Mouse (Mus musculus): ENCODE results near the gene Ppme1.

The Ppme1 gene

GRCm38 (mm10) chr7:100325482-100325881, 46.6 kb downstream of the Ppme1 start:
- DNase-seq: peak; percentile 14

- DNase-seq: no peak
These were observed 48.4 kb downstream of the Ppme1 start for GRCm38 (mm10) chr7:100323721-100324120.

- no peak for DNase-seq
These were observed 54.6 kb downstream of the Ppme1 start for GRCm38 (mm10) chr7:100317534-100317933.

GRCm38 (mm10) chr7:100316924-100317323, 55.2 kb downstream of the Ppme1 start:
- no peak for DNase-seq

- DNase-seq: no peak
These were observed 59.4 kb downstream of the Ppme1 start for GRCm38 (mm10) chr7:100312716-100313115.

- no peak for DNase-seq
These were observed 61.8 kb downstream of the Ppme1 start for GRCm38 (mm10) chr7:100310290-100310689.

- DNase-seq: no peak
These were observed 62.4 kb downstream of the Ppme1 start for GRCm38 (mm10) chr7:100309679-100310078.

- no peak for DNase-seq
These were observed 62.9 kb downstream of the Ppme1 start for GRCm38 (mm10) chr7:100309216-100309615.

- no peak for DNase-seq
These were observed 64.0 kb downstream of the Ppme1 start for GRCm38 (mm10) chr7:100307872-100308653.

- DNase-seq: no peak
These were observed 66.2 kb downstream of the Ppme1 start for GRCm38 (mm10) chr7:100305894-100306293.

GRCm38 (mm10) chr7:100302316-100302715, 69.8 kb downstream of the Ppme1 start:
- DNase-seq: no peak

GRCm38 (mm10) chr7:100301390-100301789, 70.7 kb downstream of the Ppme1 start:
- DNase-seq: no peak

- no peak for DNase-seq
These were observed 73.1 kb downstream of the Ppme1 start for GRCm38 (mm10) chr7:100298861-100299510.

GRCm38 (mm10) chr7:100296699-100297098, 75.4 kb downstream of the Ppme1 start:
- DNase-seq: no peak

- DNase-seq: no peak
These were observed 76.4 kb downstream of the Ppme1 start for GRCm38 (mm10) chr7:100295745-100296144.

GRCm38 (mm10) chr7:100293546-100293945, 78.6 kb downstream of the Ppme1 start:
- no peak for DNase-seq

GRCm38 (mm10) chr7:100288622-100289021, 83.5 kb downstream of the Ppme1 start:
- no peak for DNase-seq

- no peak for DNase-seq
These were observed 84.1 kb downstream of the Ppme1 start for GRCm38 (mm10) chr7:100287748-100288578.

GRCm38 (mm10) chr7:100285383-100285782, 86.7 kb downstream of the Ppme1 start, which contains the start of gene P4ha3:
Gene P4ha3 (plus strand): TSS chr7:100285520.
- DNase-seq: no peak

GRCm38 (mm10) chr7:100283298-100283697, 88.8 kb downstream of the Ppme1 start:
- no peak for DNase-seq

- DNase-seq: no peak
These were observed 90.5 kb downstream of the Ppme1 start for GRCm38 (mm10) chr7:100281596-100281995.

- DNase-seq: no peak
These were observed 92.3 kb downstream of the Ppme1 start for GRCm38 (mm10) chr7:100279803-100280202.
